Mouse (Mus musculus) G1E (cell line): Measurements from ENCODE around the gene Arnt.

Experiments
- CTCF ChIP-seq: IDR thresholded peaks from 2 replicates; pipeline ENCODE4 v1.5.1; 2012; ENCODE audit warnings: low read depth, low read length, inconsistent platforms, mixed read lengths
- GATA1 ChIP-seq: IDR thresholded peaks from 2 replicates; pipeline ENCODE4 v1.6.1; 2012; ENCODE audit warnings: borderline replicate concordance, low read length, inconsistent platforms, mixed read lengths
- POLR2AphosphoS5 ChIP-seq: IDR thresholded peaks from 2 replicates; pipeline ENCODE4 v1.6.1; 2012; ENCODE audit warnings: low read depth, low read length, inconsistent platforms; ENCODE audit not compliant: insufficient replicate concordance
- TAL1 ChIP-seq: conservative IDR thresholded peaks from 2 replicates; pipeline ENCODE4 v1.6.1; 2012; ENCODE audit warnings: low read depth, low read length, inconsistent platforms, mixed read lengths

GRCm38 (mm10) chr3:95534927-95535326 is 100.7 kb downstream of the Arnt start:
- TF ChIP-seq CTCF (no peak), GATA1 (no peak), TAL1 (no peak), POLR2AphosphoS5 (no peak)
